Mouse (Mus musculus) mouse embryonic stem cell (cell line): ENCODE measurements at regions not wholly inside any gene's neighbourhood (a gene's known extent, or its start where the extent isn't known, plus 50 kb on each side); places are given as distances from the start of the nearest gene placed in this dataset.

Experiments used
- in situ Hi-C, 2 experiments: fragments of 300-500 bp; cut with MboI; formaldehyde crosslinking; loops; 1 replicate in 1 of 2; 3 replicates in 1 of 2; pipeline ENCODE4 v1.14.3; 2019 to 2020; ENCODE audit warnings: low sequenced_read_pairs in 2 of 2, low pct_unique_long_range_greater_than_20kb in 1 of 2, mixed read lengths in 1 of 2; ENCODE audit not compliant: unreplicated experiment in 1 of 2

DNA sequence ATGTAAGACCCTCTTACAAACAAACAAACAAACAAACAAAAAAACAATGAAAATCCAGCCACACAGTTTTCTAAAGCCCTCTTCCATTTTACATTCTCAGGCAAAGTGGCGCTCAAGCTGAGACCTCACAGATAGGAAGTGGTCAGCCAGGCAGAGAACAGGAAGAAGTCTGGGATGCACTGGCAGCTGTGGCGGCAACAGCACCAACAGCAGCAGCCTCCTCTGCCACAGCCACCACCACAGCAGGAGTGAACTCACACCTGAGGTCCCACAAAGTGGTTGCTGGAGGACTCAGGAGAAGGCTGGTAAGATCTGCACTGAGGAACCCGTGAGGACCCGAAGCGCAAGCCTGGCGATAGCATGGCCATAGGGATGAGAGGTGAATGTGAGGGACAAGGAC, 156.3 kb downstream of the Grm4 start:
- in situ Hi-C loops = loop anchor here in 1 of 2 experiments (10.0 kb wide), 1 partner anchor 90 kb away; no protein-coding TSS in a partner anchor

DNA sequence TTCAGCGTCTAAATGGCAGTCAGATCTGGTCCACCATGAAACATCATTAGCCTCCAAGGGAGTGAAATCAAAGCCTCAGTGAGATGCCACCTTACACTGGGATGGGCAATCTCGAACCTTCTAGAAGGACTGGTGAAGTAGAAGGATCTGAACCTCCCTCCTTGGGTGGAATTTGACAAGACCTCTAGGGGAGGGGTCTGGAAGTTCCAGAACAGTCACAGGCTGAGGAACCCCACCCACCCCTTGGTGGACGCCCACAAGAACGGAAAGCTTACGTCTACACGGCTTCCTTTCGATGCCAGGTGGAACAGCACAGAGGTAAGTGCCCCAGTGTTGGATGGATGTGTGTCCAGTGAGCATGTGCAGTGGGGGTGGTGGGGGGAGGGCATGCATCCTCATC, 156.9 kb downstream of the Grm4 start:
- in situ Hi-C loops = loop anchor here in 1 of 2 experiments (10.0 kb wide), 1 partner anchor 90 kb away; no protein-coding TSS in a partner anchor

DNA sequence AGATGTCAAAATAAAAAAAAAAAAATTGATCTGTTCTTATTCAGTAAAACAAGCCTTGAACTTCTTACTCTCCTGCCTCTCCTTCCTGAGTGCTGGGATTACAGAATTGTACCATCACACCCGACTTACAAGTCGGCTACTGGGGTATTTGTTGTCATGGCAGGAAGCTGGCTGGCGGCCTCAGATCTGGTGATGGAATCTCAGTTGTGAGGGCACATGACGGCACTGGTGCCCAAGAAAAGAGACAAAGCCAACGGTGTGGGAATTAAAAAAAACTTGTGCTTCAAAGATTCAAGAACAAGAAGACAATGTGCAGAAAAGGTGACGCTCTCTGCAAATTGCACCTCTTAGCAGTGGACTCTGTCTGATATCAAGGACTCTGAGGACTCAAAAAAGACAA, 157.3 kb downstream of the Grm4 start:
- in situ Hi-C loops = loop anchor here in 1 of 2 experiments (10.0 kb wide), 1 partner anchor 89 kb away; no protein-coding TSS in a partner anchor

DNA sequence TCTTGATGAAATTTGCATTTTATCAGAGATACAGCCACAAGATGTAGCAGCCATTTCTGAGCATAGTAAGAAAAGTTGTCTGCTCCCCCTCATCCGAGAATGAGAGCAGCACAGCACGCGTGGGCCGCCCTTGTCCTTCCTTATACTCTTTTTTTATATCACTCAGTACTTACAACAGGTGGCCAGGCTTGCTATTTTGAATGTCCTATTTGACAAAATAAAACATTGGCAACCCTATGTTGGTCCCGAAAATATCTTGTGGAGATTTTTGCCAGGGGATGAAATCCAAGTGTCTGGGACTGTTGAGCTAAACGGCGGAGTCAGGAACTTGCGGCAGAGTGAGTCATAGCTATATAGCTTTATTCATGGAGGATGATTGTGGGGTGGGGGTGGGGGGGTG, 158.0 kb upstream of the Lemd2 start:
- in situ Hi-C loops = loop anchor here in 1 of 2 experiments (10.0 kb wide), 1 partner anchor 87 kb away; no protein-coding TSS in a partner anchor

DNA sequence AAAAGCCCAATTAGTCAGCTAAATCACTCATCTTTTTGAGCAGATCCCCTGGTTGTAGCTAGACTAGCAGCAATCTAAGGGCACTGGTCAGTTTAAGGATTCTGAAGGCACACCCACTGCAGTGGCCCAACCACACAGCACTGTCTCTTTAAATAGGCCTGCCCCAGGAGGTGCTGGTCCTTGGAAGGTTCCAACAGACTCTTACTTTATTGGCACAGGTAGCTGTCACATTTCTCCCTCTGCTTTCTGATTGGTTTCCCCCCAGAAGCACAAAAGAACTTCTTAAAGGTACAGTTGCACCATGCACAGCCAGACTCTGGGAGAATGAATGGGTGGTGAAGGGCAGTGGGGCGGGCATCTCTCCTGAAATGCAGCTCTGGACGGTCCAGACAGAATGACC, 157.1 kb upstream of the Lemd2 start:
- in situ Hi-C loops = loop anchor here in 1 of 2 experiments (10.0 kb wide), 1 partner anchor 87 kb away; no protein-coding TSS in a partner anchor

DNA sequence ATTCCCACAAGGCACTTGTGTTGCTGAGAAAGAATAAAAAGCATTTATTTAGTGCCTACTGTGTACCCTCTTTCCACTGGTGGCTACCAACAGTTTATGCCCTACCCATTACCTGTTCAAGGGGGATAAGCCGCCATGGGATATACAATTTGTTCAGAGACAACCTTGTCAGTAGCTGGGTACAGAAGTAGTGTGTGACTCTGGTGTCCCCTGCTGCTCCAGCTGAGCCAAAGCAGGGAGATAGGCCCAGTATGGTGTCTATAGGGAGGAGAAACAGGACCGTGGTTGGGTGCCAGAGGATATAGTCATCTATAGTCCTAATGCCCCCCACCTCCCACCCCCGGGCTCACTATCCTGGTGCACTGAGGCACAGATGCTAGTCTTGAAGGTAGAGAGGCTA, 152.6 kb upstream of the Lemd2 start:
- in situ Hi-C loops = no loop called here

DNA sequence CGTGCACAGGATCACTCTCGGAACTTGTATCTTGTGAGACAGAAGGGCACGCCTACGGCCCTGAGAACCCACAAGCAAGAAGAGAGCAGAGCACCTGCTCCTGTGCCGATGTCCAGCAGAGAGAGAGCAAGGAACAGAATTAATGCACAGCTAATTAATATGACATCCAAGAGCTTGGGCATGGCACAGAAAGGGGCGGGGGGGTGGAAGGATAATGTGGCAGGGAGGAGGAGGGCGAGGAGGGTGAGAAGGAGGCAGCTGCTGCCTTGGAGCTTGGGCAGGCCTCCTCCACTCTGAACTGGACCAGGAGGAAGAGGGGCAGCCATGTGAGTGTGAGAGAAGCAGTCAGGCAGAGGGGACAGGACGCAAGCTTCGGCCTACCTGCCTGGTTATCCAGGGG, 151.4 kb upstream of the Lemd2 start:
- in situ Hi-C loops = no loop called here

DNA sequence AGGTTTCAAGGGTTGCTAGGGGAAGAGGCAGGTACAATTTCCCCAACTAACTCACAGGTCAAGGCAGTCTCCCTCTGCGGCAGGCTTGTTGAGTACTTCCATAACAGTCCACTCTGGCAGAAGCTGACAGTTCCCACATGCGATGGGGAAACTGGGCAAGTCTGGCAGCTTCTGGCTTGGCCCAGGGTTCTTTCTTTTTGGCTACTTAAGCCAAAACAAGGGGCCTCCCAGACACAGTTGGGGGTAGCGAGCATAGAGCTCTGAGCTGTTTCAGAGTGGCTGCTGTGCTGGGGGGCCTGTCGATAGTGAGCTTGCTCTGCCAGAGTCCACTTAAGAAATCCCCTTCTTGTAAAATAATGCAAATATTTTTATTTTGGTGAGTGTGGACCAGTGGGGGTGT, 150.8 kb upstream of the Lemd2 start:
- in situ Hi-C loops = no loop called here

DNA sequence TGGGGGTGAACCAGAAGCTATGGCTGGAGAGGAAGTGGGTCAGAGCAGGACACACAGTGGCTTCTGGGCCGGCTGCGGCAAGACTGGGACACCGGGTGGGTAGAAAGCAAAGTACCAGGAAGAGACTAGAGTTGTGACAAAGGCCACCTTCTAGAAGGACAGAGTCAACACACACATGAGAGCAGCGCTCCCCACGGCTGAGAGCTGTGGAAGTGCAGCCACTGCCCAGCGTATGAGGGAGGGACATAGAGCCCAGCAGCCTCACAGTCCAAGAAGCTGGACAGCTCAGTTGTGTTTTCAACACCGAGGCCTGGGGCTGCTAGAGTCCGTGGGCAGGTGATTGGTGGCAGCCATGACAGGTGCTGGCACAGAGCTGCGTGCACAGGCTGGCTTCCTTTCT, 145.6 kb upstream of the Lemd2 start:
- in situ Hi-C loops = loop anchor here (5.0 kb wide), 2 partner anchors 78 to 98 kb away; no protein-coding TSS in a partner anchor

DNA sequence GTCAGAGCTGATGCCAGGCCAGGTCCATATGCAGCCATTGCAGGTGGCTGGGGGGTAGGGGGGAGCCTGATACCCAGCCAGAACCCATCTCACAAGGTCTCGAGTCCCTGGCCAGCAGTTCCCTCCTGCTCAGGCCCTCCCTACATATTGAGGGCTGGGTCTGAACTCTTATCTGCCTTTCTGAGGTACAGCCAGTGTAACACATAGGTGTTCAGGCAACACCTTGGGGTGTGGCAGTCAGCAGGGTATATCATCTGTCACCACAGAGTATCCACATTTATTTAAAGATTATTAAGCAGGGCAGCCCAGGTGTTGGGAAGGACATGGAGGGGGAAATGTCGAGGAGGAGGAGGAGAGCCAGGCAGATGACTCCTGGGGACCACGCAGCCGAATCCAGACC, 145.2 kb upstream of the Lemd2 start:
- in situ Hi-C loops = loop anchor here (5.0 kb wide), 2 partner anchors 77 to 97 kb away; no protein-coding TSS in a partner anchor

DNA sequence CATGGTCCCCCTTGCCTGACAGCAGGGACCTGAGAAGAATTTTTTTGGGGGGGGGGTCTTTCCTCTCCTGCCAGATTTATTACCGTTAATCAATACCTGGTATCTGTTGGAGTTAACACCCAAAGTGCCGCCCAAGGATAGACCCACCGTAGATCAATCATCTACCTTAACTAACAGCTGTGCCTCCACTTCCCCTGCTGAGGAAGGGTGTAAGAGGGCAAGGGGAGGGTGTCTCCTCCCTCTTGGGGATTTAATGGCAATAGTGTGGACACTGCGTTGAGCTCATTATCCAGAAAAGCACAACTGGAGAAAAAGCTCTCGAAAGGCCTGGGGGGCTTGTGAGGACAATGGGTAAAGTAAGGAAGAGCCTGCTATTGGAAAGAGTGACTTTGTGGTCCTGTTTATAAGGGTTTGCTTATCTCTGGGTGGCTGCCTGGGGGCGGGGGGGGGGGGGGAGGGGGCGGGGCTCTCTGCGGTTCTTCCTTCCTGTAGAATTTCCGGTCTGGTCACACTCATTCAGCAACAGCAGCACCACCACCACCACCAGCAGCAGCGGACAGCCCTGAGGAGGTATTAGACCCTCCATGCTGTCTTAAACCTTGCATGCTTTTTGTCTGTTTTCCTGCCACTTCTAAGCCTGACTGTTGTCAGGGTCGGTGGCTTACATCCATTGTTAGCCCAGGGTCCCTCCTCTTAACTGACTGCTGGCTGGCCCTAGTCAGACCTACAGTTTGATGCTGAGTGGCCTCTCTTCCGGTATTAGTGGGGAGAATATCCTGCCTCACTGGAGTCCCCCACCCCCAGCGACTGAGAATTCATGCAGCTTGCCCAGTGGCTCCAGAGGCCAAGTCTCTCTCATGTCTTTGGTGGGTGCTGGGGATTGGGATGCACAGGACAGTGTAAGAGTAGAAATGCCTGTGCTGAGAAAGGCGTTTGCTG, 138.0 kb upstream of the Lemd2 start:
- in situ Hi-C loops = no loop called here

DNA sequence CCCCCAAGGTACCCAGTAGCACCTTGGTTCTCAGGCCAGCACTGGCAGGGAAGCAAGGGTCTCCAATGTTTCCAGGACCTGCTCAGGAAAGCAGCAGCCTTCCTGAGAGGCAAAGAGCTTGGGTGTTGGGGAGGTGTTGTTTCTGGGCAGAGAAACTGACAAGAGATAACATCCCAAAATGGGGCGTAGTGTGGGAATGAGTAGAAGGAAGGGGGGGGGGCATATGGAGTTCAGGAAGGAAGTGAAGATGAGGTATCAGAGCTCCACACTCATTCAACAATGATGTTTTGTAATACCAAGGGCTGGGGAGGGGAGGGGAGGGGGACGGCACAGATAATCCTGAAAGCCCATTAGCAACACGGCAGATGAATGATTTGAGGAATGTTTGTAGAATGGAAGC, 135.6 kb upstream of the Lemd2 start:
- in situ Hi-C loops = no loop called here

DNA sequence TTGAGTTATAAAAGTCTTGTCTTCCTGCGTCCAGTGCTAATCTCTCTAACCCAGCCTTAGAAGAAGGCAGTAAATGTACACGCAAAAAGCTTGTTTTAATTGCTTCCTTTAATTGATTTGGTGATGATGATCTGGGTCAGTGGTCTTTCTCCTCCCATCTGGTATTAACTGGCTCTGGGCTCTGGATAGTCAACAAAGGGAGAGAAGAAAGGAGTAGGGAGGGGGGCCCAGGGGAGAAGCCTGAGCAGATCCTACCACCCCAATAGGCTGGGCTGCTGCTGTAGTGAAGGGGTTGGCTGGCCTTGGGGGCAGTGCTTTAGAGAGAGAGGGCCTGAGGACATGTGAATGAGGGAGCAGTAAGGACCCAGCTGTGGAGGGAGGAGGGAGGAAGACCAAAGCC, 135.0 kb upstream of the Lemd2 start:
- in situ Hi-C loops = no loop called here

DNA sequence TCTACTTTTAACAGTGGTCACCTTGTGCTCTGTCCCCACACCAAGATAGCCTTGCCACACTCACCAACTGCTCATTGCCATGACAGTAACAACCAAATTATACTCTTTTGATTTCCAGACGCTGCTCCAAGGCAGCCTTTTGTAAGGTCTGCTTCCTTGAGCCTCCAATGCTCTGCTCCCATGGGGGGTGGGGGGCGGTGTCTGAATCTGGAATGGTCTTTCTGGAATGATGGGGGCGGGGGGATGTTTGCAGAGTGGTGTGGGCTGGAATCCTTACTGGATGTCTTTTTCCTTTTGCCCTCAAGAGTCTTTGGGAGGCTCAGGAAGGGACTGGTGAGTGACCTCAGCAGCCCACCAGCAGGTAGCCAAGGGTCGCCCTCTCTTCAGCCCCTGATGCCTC, 131.4 kb upstream of the Lemd2 start:
- in situ Hi-C loops = no loop called here

DNA sequence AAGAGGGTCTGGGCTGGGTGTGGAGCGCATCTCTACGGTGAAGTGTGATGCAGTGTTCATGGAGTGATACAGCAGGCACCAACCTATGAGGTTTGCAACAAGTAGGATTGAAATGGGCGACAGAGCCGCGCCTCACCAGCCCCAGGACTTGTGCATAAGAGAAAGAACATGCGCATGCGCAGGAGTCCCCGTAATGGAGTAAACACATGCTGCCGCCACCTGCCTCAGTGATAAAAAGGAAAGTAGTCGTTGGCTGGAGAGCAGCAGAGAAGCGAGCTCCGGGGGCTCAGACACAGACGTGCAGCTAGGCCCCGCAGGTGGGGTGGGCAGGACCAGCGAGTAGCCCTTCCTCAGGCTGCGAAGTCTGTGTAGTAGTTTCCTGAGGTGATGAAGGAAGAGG, 129.3 kb upstream of the Lemd2 start:
- in situ Hi-C loops = no loop called here

DNA sequence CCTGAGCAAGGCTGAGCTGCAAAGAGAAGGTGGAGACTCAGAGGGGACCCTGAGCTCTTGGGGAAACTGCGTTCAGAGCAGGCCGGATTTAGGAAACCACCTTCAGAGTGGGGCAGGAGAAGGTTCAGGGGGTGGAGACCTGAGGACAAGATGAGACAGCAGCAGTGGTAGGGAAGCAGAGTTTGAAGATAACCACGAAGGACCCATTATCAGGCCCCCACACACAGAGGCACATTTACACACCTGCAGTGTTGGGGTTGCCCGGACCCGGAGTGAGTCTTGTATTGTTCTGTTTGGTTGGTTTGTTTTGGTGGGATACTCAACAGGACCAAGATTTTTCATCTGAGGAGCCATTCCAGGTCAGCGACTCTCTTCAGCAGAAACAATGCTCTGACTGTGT, 128.9 kb upstream of the Lemd2 start:
- in situ Hi-C loops = no loop called here

DNA sequence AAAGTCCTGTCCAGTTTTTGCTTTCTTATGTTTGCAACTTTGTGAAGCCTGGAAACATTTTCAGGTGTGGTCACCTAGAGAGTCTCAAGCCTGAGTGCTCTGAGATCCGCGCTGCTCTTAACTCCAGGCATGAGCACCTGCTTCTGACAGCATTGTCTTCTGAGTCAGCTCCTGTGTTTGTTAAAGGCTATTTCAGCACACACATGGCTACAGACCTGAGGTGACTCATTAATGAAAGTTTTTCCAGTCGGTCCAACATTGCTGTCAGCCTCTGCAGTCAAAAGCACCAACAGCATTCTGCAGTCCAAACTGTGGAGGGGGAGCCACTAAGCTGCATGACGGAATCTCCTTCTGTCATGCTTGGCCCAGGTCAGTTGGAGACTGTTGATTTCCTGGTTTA, 127.8 kb upstream of the Lemd2 start:
- in situ Hi-C loops = no loop called here

DNA sequence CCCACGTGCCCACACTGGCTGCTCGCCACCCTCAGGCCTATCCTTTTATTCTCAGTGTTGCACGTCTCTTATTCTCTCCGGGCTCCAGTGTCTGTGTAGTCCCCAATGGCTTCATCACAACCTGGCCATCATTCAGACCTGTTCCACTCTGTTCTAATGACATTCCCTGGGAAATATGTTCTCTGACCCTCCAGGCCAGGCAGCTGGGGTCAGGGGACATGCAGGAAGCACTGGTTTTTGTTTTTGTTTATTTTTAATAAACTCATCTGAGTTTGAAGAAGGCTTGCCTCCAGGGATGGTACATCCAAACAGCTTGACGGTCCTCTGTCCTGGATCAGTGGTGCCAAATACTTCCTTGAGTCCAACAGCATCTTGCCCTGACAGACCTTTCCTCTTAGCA, 127.4 kb upstream of the Lemd2 start:
- in situ Hi-C loops = no loop called here

DNA sequence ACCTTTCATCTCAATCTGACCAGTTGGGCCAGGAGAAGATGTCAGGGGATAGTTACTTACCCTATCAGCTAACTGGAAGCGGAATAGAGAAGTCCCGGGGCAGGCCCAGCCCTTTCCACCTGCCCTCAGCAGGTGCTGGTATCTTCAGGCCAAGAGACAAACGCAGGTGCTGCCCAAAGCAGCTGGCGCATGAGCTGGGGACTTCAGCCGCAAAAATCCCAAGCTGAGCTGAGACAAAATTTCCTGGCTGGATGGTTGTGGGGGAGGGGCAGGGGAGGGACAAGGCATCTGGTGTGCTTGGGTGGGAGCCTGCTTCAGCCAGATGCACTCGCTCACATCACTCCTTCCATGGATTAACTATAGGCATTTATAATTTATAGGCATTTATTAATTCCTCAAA, 125.5 kb upstream of the Lemd2 start:
- in situ Hi-C loops = loop anchor here in 1 of 2 experiments (5.0 kb wide), 1 partner anchor 48 kb away; no protein-coding TSS in a partner anchor

DNA sequence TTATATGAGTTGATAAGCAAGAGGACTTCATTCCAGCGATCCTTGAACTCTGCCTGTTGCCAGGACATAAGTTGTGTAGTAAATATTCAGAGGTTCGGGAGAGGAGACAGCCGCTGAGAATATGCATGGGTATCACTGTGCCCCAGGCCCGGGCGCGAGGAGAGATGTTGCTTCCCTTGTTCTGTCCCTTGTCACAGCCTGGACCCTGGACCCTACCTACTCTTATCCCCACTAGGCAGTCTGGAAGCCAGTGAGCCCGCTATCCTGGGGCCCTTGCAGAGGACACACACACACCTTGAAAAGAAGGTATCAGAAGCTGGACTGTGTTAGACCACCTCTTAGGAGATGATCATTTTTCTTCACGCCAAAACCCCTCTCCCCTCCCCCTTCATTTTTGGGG, 124.9 kb upstream of the Lemd2 start:
- in situ Hi-C loops = loop anchor here in 1 of 2 experiments (5.0 kb wide), 1 partner anchor 48 kb away; no protein-coding TSS in a partner anchor
